Mouse (Mus musculus): ENCODE data around the gene Prl7b1.

The Prl7b1 gene

DNA sequence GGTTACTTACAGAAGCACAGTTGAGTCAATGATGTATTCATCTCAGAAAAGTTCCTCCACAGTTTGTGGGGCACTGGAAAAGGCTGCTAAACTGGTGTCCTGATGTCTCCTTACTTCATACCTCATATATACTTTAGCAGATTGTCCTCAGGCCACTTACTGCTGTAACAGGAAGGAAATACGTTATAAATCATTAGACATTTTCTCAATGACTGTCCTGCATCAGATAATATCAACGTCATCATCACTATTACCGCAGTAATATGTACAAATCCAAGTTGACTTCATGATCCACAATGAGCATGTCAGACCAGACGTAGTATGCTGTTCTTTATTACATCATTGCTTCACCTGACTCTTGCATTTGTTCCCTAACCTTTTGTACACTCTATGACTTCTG, at the start of gene Prl7b1:
Prl7b1 (minus strand) TSS at position 101 of the 400 bp plus-strand sequence.
- no peak for DNase-seq (ENCODE audit: low read depth)

GRCm38 (mm10) chr13:27642393-27642792, 32.0 kb upstream of the Prl7b1 start, which contains the start of gene Prl7a1:
Gene Prl7a1 (minus strand): TSS chr13:27642493.
- no peak for DNase-seq (ENCODE audit: low read depth)

DNA sequence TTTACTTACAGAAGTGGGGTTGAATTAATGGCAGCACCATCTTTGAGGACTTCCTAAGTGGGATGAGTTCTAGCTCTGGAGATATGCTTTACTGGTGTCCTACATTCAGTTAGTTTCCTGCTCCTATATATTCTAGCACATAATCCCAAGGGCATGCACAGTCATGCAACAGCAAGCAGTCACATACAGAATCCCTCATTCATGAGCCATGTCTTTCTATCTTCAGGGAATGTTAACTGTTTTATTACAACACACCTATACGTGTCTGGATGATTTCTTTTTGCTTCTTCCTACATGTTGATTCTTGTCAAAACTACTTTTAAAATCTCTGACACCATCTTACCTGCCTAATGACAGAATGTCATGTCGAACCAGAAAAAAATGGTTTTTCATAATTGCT, 28.3 kb downstream of the Prl7b1 start, which contains the start of gene Prl8a1:
Prl8a1 (minus strand) TSS at position 101 of the 400 bp plus-strand sequence.
- no peak for DNase-seq (ENCODE audit: low read depth)

DNA sequence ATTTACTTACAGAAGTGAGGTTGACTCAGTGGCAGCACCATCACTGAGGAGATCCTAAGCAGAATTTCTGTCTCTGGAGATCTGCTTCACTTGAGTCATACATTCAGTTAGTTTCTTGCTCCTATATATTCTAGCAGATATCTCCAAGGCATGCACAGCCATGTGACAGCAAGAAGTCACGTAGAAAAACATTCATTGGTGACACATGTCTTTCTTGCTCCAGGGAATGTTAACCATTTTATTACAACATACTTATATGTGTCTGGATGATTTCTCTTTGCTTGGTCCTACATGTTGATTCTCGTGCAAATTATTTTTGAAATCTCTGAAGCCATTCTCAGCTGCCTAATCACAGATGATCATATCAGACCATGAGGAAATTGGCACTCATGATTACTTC, 45.9 kb downstream of the Prl7b1 start, which contains the start of gene Prl8a9:
Prl8a9 (minus strand) TSS at position 101 of the 400 bp plus-strand sequence.
- no peak for DNase-seq (ENCODE audit: low read depth)

GRCm38 (mm10) chr13:27553336-27553735, 57.0 kb downstream of the Prl7b1 start:
- no peak for DNase-seq (ENCODE audit: low read depth)
